Mouse (Mus musculus): ENCODE data around the gene Nppb.

DNA sequence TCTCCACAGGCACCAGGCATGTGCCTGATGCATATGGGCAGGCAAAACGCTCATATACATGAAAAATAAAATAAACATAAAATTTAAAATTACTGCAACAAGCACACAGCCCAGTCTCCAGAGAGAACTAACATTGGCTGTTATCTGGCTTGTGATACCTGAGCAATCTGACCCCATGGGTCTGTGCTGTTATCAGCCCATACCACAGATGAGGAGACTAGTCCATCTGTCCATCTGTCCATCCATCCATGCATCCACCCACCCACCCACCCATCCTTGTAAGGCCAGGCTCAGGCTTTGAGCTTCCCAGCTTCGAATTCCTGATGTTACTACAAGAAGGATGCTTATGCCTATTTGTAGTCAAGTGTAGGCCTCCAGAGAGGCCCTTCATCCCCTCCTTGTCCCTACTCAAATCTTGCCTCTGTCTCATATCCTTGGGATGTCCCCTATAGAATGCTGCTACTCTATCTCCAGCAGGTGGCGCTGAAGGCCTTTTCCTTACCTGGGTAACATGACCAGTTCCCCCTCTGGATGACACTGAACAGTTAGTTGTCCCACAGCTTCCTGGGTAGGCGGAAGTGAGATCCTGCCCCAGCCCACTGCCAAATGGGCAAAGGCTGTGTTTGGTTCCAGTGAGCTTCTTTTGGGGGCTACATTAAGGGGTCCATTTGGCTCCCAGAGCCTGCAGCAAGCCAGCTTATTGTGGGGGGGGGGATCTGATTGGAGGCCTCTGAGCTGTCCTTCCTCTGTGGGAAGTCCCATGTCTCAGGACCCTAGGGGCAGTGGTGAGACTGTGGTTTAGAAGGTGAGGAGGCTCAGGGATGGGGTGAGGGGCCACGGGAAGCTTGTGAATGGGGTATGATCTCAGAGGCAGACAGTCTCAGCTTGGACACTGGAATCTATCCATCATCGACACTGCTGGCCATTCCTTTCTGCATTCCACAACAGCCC lies 25.4 kb upstream of the Nppb start:
- no peak for TF ChIP-seq POLR2A (IDR thresholded peaks at IDR 0.05; ENCODE audit: insufficient read depth, low read depth, low read length)
- TF ChIP-seq CTCF (IDR thresholded peaks at IDR 0.05; ENCODE audit: insufficient read depth, low read depth, low read length): 0 out of 2 replicates have a peak, but pooled peaks have one; percentile 18
